Mouse (Mus musculus) Patski (cell line): ENCODE measurements around the gene Gm20489. TPM values are rescaled to one million over a fixed set of nuclear protein-coding genes. Genes with fewer than 3 reads are reported as not detected.

Experiments
- ATAC-seq: fragments of 100-300 bp; one replicate; pipeline ENCODE4 v1.8.0; 2021
- CTCF ChIA-PET: fragments of 350-600 bp; sonication (Branson Sonifier 250); formaldehyde crosslinking; loops from one replicate; lab custom pipeline; 2022; ENCODE audit warnings: inconsistent platforms; lab: Charles Lee
- POLR2A ChIA-PET: fragments of 350-600 bp; sonication (Branson Sonifier 250); formaldehyde crosslinking; loops from one replicate; lab custom pipeline; 2022; ENCODE audit warnings: antibody characterized with exemption, inconsistent platforms; lab: Charles Lee
- DNase-seq: peaks from one replicate; pipeline ENCODE4 v3.0.0-alpha.2; 2011; ENCODE audit warnings: low read depth, low spot score
- H3K27me3 ChIP-seq: fragments of 371-371 bp; one replicate; pipeline ENCODE4 v1.5.1; 2021
- CTCF ChIP-seq: fragments of 100-300 bp; IDR thresholded peaks from one replicate; pipeline ENCODE4 v1.5.1; 2021
- in situ Hi-C: fragments of 300-500 bp; cut with MboI; formaldehyde crosslinking; loops from 3 replicates; pipeline ENCODE4 v1.11.1; 2018; ENCODE audit warnings: low pct_unique_long_range_greater_than_20kb, mixed read lengths
- polyA plus RNA-seq: library from polyadenylated mRNA; unstranded; gene quantifications from one replicate; pipeline ENCODE4 v1.2.3, GENCODE M21; 2021

Gm20489 gene
- not detected for polyA plus RNA-seq

DNA sequence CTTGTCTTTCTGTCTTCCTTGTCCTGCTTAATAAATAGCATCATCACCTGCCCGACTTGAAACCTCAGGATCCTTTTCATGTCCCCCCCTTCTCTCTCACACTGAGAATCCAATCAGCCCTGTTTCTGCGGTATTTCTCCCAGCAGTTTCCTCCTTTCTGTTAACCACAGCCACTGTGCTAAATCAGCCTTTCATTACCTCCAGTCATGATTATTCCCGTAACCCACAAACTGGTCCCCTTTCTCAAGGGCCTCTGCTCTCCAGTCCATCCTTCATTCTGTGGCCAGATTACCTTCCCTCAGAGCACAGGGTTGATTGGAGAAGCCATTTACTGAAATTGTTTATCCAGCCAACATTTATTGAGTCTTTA is at the start of gene Gm20489:
Gm20489 (minus strand) TSS at position 269 of the 370 bp plus-strand sequence.
- peaks cover 25% of the 10 kb centered on the region for H3K27me3 ChIP-seq
- no peak for TF ChIP-seq CTCF
- POLR2A ChIA-PET: no interaction called here
- CTCF ChIA-PET: interaction anchor here (1.6 kb wide), 1 partner anchor 12 kb away, joined by 3 read pairs; no protein-coding TSS in a partner anchor
- DNase-seq (no peak), ATAC-seq (no peak)
- in situ Hi-C loops: no loop called here

DNA sequence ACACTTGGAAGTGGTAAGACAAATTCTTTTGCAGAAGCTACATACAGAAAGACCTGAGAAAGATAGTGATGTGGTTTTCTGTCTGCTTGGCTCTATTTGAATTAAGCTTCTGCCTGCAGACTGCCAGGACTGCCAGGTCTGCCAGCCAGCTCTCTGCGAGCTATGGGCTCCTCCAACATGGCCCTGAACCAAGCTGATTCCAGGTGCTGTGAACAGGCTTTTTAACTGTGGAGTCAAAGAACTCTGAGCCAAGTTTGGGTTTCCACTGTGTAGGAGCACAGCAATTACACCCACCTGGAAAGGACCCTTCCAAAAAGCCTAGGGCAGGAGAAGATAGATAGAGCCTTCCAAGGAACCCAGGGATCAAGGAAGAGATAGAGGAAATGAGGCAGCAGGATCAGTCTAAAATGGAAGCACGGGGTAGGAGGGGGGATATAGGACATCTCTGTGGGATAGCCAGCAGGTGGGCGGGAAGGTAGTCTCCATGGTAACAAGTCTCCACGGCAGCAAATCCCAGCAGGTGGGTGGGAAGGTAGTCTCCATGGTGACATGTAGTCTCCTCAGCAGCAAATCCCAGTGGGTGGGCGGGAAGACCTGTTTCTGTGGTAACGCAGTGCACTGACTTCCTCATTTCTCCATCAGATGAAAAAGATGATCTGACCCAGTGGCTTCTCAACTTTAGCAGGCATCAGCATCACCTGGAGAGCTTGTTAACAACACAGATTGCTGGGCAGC is 45.0 kb upstream of the Gm20489 start:
- CTCF ChIA-PET: interaction anchor here (1.3 to 1.6 kb wide), 2 partner anchors 10 to 16 kb away, joined by 3 read pairs; no protein-coding TSS in a partner anchor
- in situ Hi-C loops: no loop called here
- no peak for ATAC-seq
- TF ChIP-seq CTCF: no peak
- DNase-seq: no peak
- POLR2A ChIA-PET: no interaction called here
- peaks cover 28% of the 10 kb centered on the region for H3K27me3 ChIP-seq

- DNase-seq (no peak), ATAC-seq (no peak)
- no peak for TF ChIP-seq CTCF
- H3K27me3 ChIP-seq: peaks cover 31% of the 10 kb centered on the region
- ChIA-PET CTCF (no interaction called here), POLR2A (no interaction called here)
- in situ Hi-C loops: no loop called here
These were observed 40.5 kb upstream of the Gm20489 start for GRCm38 (mm10) chrX:101309299-101309698.

DNA sequence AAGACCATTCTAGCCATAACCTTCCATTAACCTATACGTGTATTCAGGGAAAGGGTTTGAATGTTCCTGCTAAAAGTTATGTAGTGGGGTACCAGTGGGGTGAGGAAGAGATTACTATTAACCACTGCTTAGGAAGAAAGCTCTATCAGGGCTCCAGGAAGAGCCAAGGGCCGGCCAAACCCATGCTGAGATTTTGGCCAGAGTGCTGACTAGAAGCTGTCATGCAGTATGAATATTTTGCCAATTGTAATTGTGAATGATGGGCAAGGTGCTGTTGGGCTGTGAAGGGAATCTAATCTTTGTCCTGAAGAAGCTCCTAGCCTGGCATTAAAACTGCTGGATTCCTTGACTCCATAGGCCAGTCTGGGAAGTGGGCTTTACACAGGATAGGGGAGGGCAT is 35.8 kb upstream of the Gm20489 start:
- POLR2A ChIA-PET: no interaction called here
- in situ Hi-C loops: no loop called here

DNA sequence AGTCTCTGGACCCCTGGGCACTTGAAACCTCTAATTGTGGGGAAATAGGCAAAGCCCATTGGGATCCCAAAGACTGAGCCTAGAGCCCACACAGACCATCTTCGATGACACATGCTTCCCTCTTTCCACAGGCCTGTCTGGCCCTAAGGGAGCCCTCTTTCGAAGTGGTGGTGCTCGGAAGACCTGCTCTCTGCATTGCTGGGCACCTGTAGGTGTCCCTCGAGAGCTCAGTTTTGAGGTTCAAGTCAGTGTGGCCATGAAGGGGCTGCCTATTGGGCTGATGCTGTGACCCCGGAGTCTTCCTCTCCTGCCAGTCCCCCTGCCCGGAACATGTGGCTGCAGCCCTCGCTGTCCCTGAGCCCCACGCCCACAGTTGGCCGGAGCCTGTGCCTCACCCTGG is 32.8 kb upstream of the Gm20489 start:
- no peak for DNase-seq
- POLR2A ChIA-PET: no interaction called here
- no peak for ATAC-seq
- CTCF ChIA-PET: interaction anchor here (1.3 kb wide), 1 partner anchor 17 kb away, joined by 3 read pairs; no protein-coding TSS in a partner anchor
- no peak for TF ChIP-seq CTCF
- H3K27me3 ChIP-seq: peaks cover 22% of the 10 kb centered on the region
- in situ Hi-C loops: no loop called here

More for the DNA sequence above, 35.8 kb upstream of the Gm20489 start:
- CTCF ChIA-PET: interaction anchor here (0.9 kb wide), 1 partner anchor 173 kb away, joined by 4 read pairs; no protein-coding TSS in a partner anchor
- H3K27me3 ChIP-seq: peaks cover 29% of the 10 kb centered on the region
- no peak for ATAC-seq
- no peak for TF ChIP-seq CTCF
- DNase-seq: no peak

DNA sequence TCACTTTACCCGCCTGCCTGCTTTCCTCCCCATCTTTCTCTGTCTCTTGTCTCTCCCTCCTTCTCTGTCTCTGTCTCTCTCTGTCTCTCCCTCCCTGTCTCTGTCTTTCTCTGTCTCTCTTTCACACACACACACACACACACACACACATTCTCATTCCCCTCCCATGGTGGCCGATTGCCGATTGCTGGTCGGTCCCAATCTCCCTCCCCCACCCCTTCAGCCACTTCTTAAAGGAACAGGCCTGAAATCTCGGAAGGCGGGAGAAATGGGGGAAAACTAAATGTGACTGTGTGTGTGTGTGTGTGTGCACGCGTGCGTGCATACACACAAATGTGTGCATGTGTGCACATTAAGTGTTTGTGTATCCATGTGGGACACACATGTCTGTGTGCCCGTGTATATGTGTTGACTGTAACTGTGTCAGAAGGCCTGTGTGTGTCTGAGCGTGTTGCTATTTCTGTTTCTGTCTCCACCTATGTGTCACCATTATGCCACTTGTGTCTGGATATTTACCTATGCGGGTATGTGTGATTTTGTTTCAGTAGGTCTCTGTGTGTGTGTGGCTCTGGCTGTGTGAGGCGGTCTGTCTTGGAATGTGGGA is 31.7 kb upstream of the Gm20489 start:
- ChIA-PET CTCF (no interaction called here), POLR2A (no interaction called here)
- in situ Hi-C loops: no loop called here
- ATAC-seq: no peak
- no peak for TF ChIP-seq CTCF
- DNase-seq: no peak
- peaks cover 13% of the 10 kb centered on the region for H3K27me3 ChIP-seq

DNA sequence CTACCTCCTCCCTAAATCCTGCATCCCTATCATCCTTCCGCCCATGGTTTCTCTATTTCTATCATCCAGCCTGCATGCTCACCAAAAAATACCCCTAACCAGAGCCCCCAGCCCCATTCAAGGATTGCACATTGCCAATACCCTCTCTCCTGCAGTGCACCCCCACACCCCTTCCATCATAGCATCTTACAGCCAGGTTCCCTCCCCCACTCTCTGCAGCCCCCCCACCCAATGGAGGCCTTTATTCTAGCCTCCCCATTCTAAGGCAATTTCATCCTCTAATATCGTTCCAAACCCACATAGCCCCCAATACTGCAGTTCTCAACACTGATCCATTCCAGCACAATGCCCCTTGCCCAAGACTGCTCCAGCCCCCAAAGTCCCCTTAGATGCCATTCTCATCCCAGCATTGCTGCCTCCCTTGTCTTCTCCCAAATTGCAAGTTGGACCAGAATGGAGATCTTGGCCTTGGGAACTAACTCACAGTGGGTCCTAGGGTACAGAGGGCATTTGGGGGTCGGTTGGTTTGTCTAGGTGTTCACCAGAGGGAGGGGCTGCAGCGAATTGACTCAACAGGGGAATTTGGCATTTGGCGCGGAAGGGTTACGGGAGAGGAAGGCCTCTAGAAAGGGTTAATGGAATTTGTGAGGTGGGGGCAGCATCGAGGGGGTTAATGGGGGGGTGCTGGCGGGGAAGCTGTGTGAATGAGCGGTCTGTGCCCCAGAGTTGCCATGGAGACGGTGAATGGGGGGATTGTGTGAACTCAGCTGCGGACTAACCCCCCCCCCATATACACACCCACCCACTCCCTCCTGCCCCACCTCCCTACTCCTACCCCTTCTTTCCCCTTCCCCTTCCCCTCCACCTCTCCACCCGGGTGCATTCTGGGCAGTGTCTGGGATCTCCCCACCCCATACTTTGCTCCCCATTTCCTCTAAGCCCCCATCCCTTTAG is 30.9 kb upstream of the Gm20489 start:
- H3K27me3 ChIP-seq: peaks cover 11% of the 10 kb centered on the region
- ChIA-PET POLR2A (no interaction called here), CTCF (no interaction called here)
- in situ Hi-C loops: no loop called here
- DNase-seq: no peak
- ATAC-seq: no peak
- TF ChIP-seq CTCF: no peak

DNA sequence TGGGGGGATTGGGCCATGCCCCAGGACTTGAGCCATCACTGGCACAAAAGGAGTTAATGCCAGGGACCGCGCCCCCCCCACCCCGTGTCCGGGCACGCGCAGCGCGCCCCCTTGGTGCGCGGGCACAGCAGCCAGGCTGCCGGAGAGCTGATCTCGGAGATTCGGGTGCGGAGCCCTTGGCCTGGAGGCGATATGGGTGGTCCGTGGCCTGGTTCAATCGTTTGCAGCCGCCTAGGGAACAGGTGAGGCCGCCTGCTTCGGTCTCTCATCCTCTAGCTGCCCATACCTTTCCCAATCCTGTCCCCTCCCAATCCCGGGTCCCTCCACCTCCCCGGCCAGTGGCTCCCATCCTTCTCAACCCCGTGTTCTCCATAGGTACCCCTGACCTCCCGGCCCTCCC is 30.2 kb upstream of the Gm20489 start, which contains the start of gene Nlgn3:
Nlgn3 (plus strand) TSS at position 114 of the 400 bp plus-strand sequence.
- DNase-seq: no peak
- in situ Hi-C loops: no loop called here

DNA sequence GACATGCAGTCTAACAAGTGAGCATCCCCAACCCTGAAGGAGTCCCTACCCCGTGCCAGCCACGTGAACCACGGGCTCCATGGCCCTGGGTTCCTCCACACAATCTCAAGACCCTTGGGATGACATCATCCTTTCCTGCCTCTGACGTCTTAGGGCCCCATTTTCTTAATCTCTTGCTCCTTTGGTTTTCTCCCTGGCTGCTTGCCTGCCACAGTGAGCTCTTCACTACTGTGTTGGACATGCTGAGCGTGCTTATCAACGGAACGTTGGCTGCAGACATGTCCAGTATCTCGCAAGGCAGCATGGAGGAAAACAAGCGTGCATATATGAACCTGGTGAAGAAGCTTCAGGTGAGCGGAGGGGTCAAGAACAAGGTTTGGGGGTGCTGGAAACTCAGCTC is 21.3 kb upstream of the Gm20489 start:
- TF ChIP-seq CTCF: no peak
- CTCF ChIA-PET: interaction anchor here (1.9 kb wide), 1 partner anchor 8 kb away, joined by 4 read pairs; the partner anchor contains the start of gene Nlgn3
- POLR2A ChIA-PET: interaction anchor here (1.1 kb wide), 1 partner anchor 12 kb away, joined by 4 read pairs; no protein-coding TSS in a partner anchor
- no peak for ATAC-seq
- in situ Hi-C loops: no loop called here
- peaks cover 4% of the 10 kb centered on the region for H3K27me3 ChIP-seq
- DNase-seq: no peak

More for the DNA sequence above, 30.2 kb upstream of the Gm20489 start, which contains the start of gene Nlgn3:
- ChIA-PET POLR2A (no interaction called here), CTCF (interaction anchor here (1.6 kb wide), 1 partner anchor 9 kb away, joined by 4 read pairs; no protein-coding TSS in a partner anchor)
- no peak for ATAC-seq
- no peak for TF ChIP-seq CTCF
- H3K27me3 ChIP-seq: peaks cover 9% of the 10 kb centered on the region

GRCm38 (mm10) chrX:101289037-101289436 is 20.2 kb upstream of the Gm20489 start:
- in situ Hi-C loops: loop anchor here (10.0 kb wide), 1 partner anchor 154 kb away; no protein-coding TSS in a partner anchor
- POLR2A ChIA-PET: no interaction called here
- no peak for TF ChIP-seq CTCF
- ATAC-seq (no peak), DNase-seq (no peak)
- CTCF ChIA-PET: interaction anchor here (1.9 kb wide), 1 partner anchor 9 kb away, joined by 4 read pairs; the partner anchor contains the start of gene Nlgn3
- H3K27me3 ChIP-seq: peaks cover 4% of the 10 kb centered on the region
